Mouse (Mus musculus) brown adipose tissue, adult 24 weeks (tissue): ENCODE data around the gene Kdm6b. TPM values are rescaled to one million over a fixed set of nuclear protein-coding genes. Genes with fewer than 3 reads are reported as not detected.

ENCODE experiments used
- H3K27ac ChIP-seq: fragments of 200-500 bp; replicated peaks from 2 replicates; pipeline ENCODE4 v1.5.1; 2012; ENCODE audit warnings: low read depth, mild to moderate bottlenecking, low read length
- H3K4me1 ChIP-seq: fragments of 200-500 bp; 2 replicates; pipeline ENCODE4 v1.6.1; 2012; ENCODE audit warnings: low read length, mixed read lengths; ENCODE audit not compliant: control insufficient read depth, insufficient read depth, insufficient read length
- H3K4me3 ChIP-seq: fragments of 200-500 bp; 2 replicates; pipeline ENCODE4 v1.5.1; 2012; ENCODE audit warnings: low read depth, mild to moderate bottlenecking, low read length, moderate library complexity; ENCODE audit not compliant: insufficient read depth
- polyA plus RNA-seq: library from polyadenylated mRNA; stranded (reverse); fragments of >200 nt; gene quantifications from 2 replicates; pipeline ENCODE4 v1.2.4, GENCODE M21; 2012; ENCODE audit not compliant: missing spikeins, insufficient read depth, insufficient read length

Gene Kdm6b
- polyA plus RNA-seq: 13.9 and 16.9 TPM in 2 replicates

GRCm38 (mm10) chr11:69413221-69414181 lies at the start of gene Kdm6b:
Gene Kdm6b (minus strand): TSS chr11:69413675.
- Histone ChIP-seq H3K27ac (peak within 1 kb of the TSS; percentile 74), H3K4me3 (peak within 1 kb of the TSS; percentile 68), H3K4me1 (peaks cover 15% of the 10 kb centered on the region)

GRCm38 (mm10) chr11:69461568-69461967 lies 48.1 kb upstream of the Kdm6b start:
- Histone ChIP-seq H3K27ac (no peak overlapping the region), H3K4me1 (no peaks in the 10 kb centered on the region), H3K4me3 (no peak overlapping the region)

- Histone ChIP-seq H3K4me3 (no peak overlapping the region), H3K27ac (no peak overlapping the region), H3K4me1 (no peaks in the 10 kb centered on the region)
These were observed 46.4 kb upstream of the Kdm6b start for GRCm38 (mm10) chr11:69459883-69460282.

GRCm38 (mm10) chr11:69457006-69457579 lies 43.6 kb upstream of the Kdm6b start:
- Histone ChIP-seq H3K4me1 (no peaks in the 10 kb centered on the region), H3K4me3 (no peak overlapping the region), H3K27ac (no peak overlapping the region)

GRCm38 (mm10) chr11:69452114-69452867 lies 38.8 kb upstream of the Kdm6b start:
- peak overlapping the region; percentile 35 for H3K4me3 ChIP-seq
- peaks cover 6% of the 10 kb centered on the region; the same call in 1 of the 2 replicates for H3K4me1 ChIP-seq
- peak overlapping the region; percentile 80 for H3K27ac ChIP-seq

GRCm38 (mm10) chr11:69447299-69447698 lies 33.8 kb upstream of the Kdm6b start:
- Histone ChIP-seq H3K27ac (no peak overlapping the region), H3K4me3 (no peak overlapping the region), H3K4me1 (peaks cover 9% of the 10 kb centered on the region)

GRCm38 (mm10) chr11:69443328-69443727 lies 29.9 kb upstream of the Kdm6b start:
- Histone ChIP-seq H3K4me1 (peaks cover 4% of the 10 kb centered on the region), H3K4me3 (no peak overlapping the region), H3K27ac (peak overlapping the region; percentile 59)

GRCm38 (mm10) chr11:69437291-69437690 lies 23.8 kb upstream of the Kdm6b start:
- no peak overlapping the region for H3K4me3 ChIP-seq
- H3K4me1 ChIP-seq: peaks cover under 1% of the 10 kb centered on the region
- H3K27ac ChIP-seq: no peak overlapping the region

GRCm38 (mm10) chr11:69433189-69433588 lies 19.7 kb upstream of the Kdm6b start:
- no peak overlapping the region for H3K27ac ChIP-seq
- no peaks in the 10 kb centered on the region for H3K4me1 ChIP-seq
- H3K4me3 ChIP-seq: no peak overlapping the region

GRCm38 (mm10) chr11:69432640-69432982 lies 19.1 kb upstream of the Kdm6b start:
- Histone ChIP-seq H3K4me3 (no peak overlapping the region), H3K4me1 (no peaks in the 10 kb centered on the region), H3K27ac (no peak overlapping the region)

- Histone ChIP-seq H3K4me1 (no peaks in the 10 kb centered on the region), H3K27ac (no peak overlapping the region), H3K4me3 (no peak overlapping the region)
These were observed 18.6 kb upstream of the Kdm6b start for GRCm38 (mm10) chr11:69431829-69432639.

GRCm38 (mm10) chr11:69430631-69431030 lies 17.2 kb upstream of the Kdm6b start:
- H3K4me1 ChIP-seq: no peaks in the 10 kb centered on the region
- H3K27ac ChIP-seq: no peak overlapping the region
- H3K4me3 ChIP-seq: no peak overlapping the region

- no peak overlapping the region for H3K4me3 ChIP-seq
- H3K4me1 ChIP-seq: no peaks in the 10 kb centered on the region
- H3K27ac ChIP-seq: no peak overlapping the region
These were observed 15.8 kb upstream of the Kdm6b start for GRCm38 (mm10) chr11:69429313-69429712.

GRCm38 (mm10) chr11:69428751-69429150 lies 15.3 kb upstream of the Kdm6b start:
- H3K27ac ChIP-seq: no peak overlapping the region
- no peak overlapping the region for H3K4me3 ChIP-seq
- H3K4me1 ChIP-seq: no peaks in the 10 kb centered on the region
